Mouse (Mus musculus): ENCODE measurements around the gene Pygo1. TPM values are rescaled to one million over a fixed set of nuclear protein-coding genes. Genes with fewer than 3 reads are reported as not detected.

Pygo1 gene
- total and polyA plus RNA-seq, 3 experiments, result not detected

GRCm38 (mm10) chr9:72892761-72893160 lies 32.7 kb upstream of the Pygo1 start:
- Histone ChIP-seq H3K9me3 (replicated peaks; ENCODE audit: low read length) (peaks cover 5% of the 10 kb centered on the region), H3K9ac (ENCODE audit: insufficient read depth, low read depth) (no peak overlapping the region), H3K4me1 (ENCODE audit: control insufficient read depth in 1 of 2, insufficient read depth in 2 of 2) (no peaks in the 10 kb centered on the region), H3K79me2 (replicated peaks; ENCODE audit: control insufficient read depth, extremely low read depth, insufficient read depth, poor library complexity, severe bottlenecking) (no peaks in the 10 kb centered on the region), H3K27me3 (replicated peaks) (no peaks in the 10 kb centered on the region), H3K36me3 (replicated peaks in 1 of 2; ENCODE audit: control insufficient read depth in 1 of 2, insufficient read depth in 1 of 2, low read length in 1 of 2) (no peaks in the 10 kb centered on the region), H3K4me2 (ENCODE audit: insufficient read depth, low read depth, poor library complexity, severe bottlenecking) (no peak overlapping the region), H3K27ac (ENCODE audit: insufficient read depth, low read depth) (no peak overlapping the region), H3K4me3 (replicated peaks in 1 of 3; ENCODE audit: low read depth in 2 of 3, low read length in 2 of 3, poor library complexity in 1 of 3) (no peak overlapping the region)
- DNase-seq (ENCODE audit: extremely low read depth), result no peak
- in situ Hi-C loops (cut with MboI; ENCODE audit: low pct_ligation_motif_present, low pct_unique_long_range_greater_than_20kb, low sequenced_read_pairs) (no loop called here), dilution Hi-C loops (cut with MboI; ENCODE audit: extremely low pct_ligation_motif_present, extremely low pct_unique_long_range_greater_than_20kb, low sequenced_read_pairs) (no loop called here)
- no peak for TF ChIP-seq TBP (conservative IDR thresholded peaks at IDR 0.05; ENCODE audit: low read depth, low read length)
- TF ChIP-seq ZC3H11A (IDR thresholded peaks at IDR 0.05; ENCODE audit: low read depth, low read length), result no peak
- no peak for TF ChIP-seq ZKSCAN1 (IDR thresholded peaks at IDR 0.05; ENCODE audit: borderline replicate concordance, low read depth, low read length)
- TF ChIP-seq IRF4 (IDR thresholded peaks at IDR 0.05; ENCODE audit: low read depth, low read length), result no peak
- no peak for TF ChIP-seq NELFE (IDR thresholded peaks at IDR 0.05; ENCODE audit: low read depth, low read length)
- no peak for TF ChIP-seq USF2 (conservative IDR thresholded peaks at IDR 0.05; ENCODE audit: low read depth, low read length)
- TF ChIP-seq ZNF384 (IDR thresholded peaks at IDR 0.05; ENCODE audit: low read depth, low read length), result no peak
- TF ChIP-seq JUN (IDR thresholded peaks at IDR 0.05; ENCODE audit: insufficient read depth, low read depth, low read length), result no peak
- TF ChIP-seq RCOR1 (conservative IDR thresholded peaks at IDR 0.05; ENCODE audit: low read depth, low read length), result no peak
- no peak for TF ChIP-seq CTCF (conservative IDR thresholded peaks at IDR 0.05 in 1 of 2, IDR thresholded peaks at IDR 0.05 in 1 of 2; ENCODE audit: low read depth in 2 of 2, low read length in 2 of 2)
- no peak for TF ChIP-seq POLR2A (IDR thresholded peaks at IDR 0.05; ENCODE audit: low read depth, low read length)
- no peak for TF ChIP-seq ELF1 (IDR thresholded peaks at IDR 0.05; ENCODE audit: low read depth, low read length)
- no peak for TF ChIP-seq USF1 (IDR thresholded peaks at IDR 0.05; ENCODE audit: low read depth, low read length)
- TF ChIP-seq MXI1 (IDR thresholded peaks at IDR 0.05; ENCODE audit: low read depth, low read length), result no peak
- no peak for TF ChIP-seq HCFC1 (IDR thresholded peaks at IDR 0.05; ENCODE audit: low read depth, low read length)
- no peak for TF ChIP-seq MAZ (IDR thresholded peaks at IDR 0.05; ENCODE audit: low read depth, low read length)
- no peak for TF ChIP-seq MEF2A (IDR thresholded peaks at IDR 0.05; ENCODE audit: borderline replicate concordance, low read depth, low read length)

- TF ChIP-seq CTCF (conservative IDR thresholded peaks at IDR 0.05 in 1 of 2, IDR thresholded peaks at IDR 0.05 in 1 of 2; ENCODE audit: low read depth in 2 of 2, low read length in 2 of 2) (peak; percentile 11 to 38; a peak in 2 of 4 replicates), TBP (conservative IDR thresholded peaks at IDR 0.05; ENCODE audit: low read depth, low read length) (no peak), POLR2AphosphoS2 (IDR thresholded peaks at IDR 0.05; ENCODE audit: low read depth, low read length) (no peak)
- Histone ChIP-seq H3K27me3 (replicated peaks) (no peaks in the 10 kb centered on the region), H3K36me3 (replicated peaks in 1 of 2; ENCODE audit: control insufficient read depth in 1 of 2, insufficient read depth in 1 of 2, low read length in 1 of 2) (no peaks in the 10 kb centered on the region), H3K4me1 (ENCODE audit: control insufficient read depth in 1 of 2, insufficient read depth in 2 of 2) (no peaks in the 10 kb centered on the region), H3K27ac (ENCODE audit: insufficient read depth, low read depth) (no peak overlapping the region), H3K9ac (ENCODE audit: insufficient read depth, low read depth) (no peak overlapping the region), H3K4me2 (ENCODE audit: insufficient read depth, low read depth, poor library complexity, severe bottlenecking) (no peak overlapping the region), H3K79me2 (replicated peaks; ENCODE audit: control insufficient read depth, extremely low read depth, insufficient read depth, poor library complexity, severe bottlenecking) (no peaks in the 10 kb centered on the region), H3K9me3 (replicated peaks; ENCODE audit: low read length) (peaks cover 5% of the 10 kb centered on the region), H3K4me3 (replicated peaks in 1 of 3; ENCODE audit: low read depth in 2 of 3, low read length in 2 of 3, poor library complexity in 1 of 3) (no peak overlapping the region)
- dilution Hi-C loops (cut with MboI; ENCODE audit: extremely low pct_ligation_motif_present, extremely low pct_unique_long_range_greater_than_20kb, low sequenced_read_pairs) (no loop called here), in situ Hi-C loops (cut with MboI; ENCODE audit: low pct_ligation_motif_present, low pct_unique_long_range_greater_than_20kb, low sequenced_read_pairs) (no loop called here)
- DNase-seq (ENCODE audit: extremely low read depth), result no peak
Measured at GRCm38 (mm10) chr9:72894796-72895352, 30.6 kb upstream of the Pygo1 start.
